Comparison of ENCODE assay signal across 8 mouse cellular contexts in genomic region chr10:128369218-128369543, GRCm38 (mm10). TPM values are rescaled to one million over a fixed set of nuclear protein-coding genes. Genes with fewer than 3 reads are reported as not detected.
DNase-seq lines count a peak whose midpoint lies in the region; ATAC-seq and TF ChIP-seq lines count a peak whose summit lies in the region.

No protein-coding gene starts in this region.

- no peak for DNase-seq in lung, postnatal 4 days
- DNase-seq in B cell, adult 2 months = no peak
- no peak for DNase-seq in embryo, embryonic 11 days
- DNase-seq in adrenal gland, postnatal 14 days = no peak

- WGBS in lung, embryonic 15.5 days = 2% methylated on average over 9 of the region's 9 CpGs
- 3% methylated on average over 9 of the region's 9 CpGs for WGBS in embryonic facial prominence, embryonic 15.5 days
- WGBS in intestine, postnatal 0 days = 4% methylated on average over 9 of the region's 9 CpGs
- WGBS in neural tube, embryonic 14.5 days = 6% methylated on average over 9 of the region's 9 CpGs

- TF ChIP-seq CTCF in intestine, postnatal 0 days (IDR thresholded peaks at IDR 0.05; ENCODE audit: low read depth) = no peak

- H3K9ac ChIP-seq in lung, embryonic 15.5 days = peak overlapping the region; percentile 74
- H3K9ac ChIP-seq in embryonic facial prominence, embryonic 15.5 days = peak overlapping the region; percentile 58
- peak overlapping the region; percentile 63 for H3K9ac ChIP-seq in intestine, postnatal 0 days (ENCODE audit: low read depth, low read length)
- peak overlapping the region; percentile 74 for H3K9ac ChIP-seq in neural tube, embryonic 14.5 days (replicated peaks; ENCODE audit: low read depth, low read length)

- H3K4me2 ChIP-seq in lung, embryonic 15.5 days = peak overlapping the region; percentile 84
- peak overlapping the region; percentile 89 for H3K4me2 ChIP-seq in embryonic facial prominence, embryonic 15.5 days (replicated peaks)
- peak overlapping the region; percentile 88 for H3K4me2 ChIP-seq in intestine, postnatal 0 days (replicated peaks; ENCODE audit: low read depth)
- H3K4me2 ChIP-seq in neural tube, embryonic 14.5 days (ENCODE audit: low read depth, low read length) = peak overlapping the region; percentile 86

- no peak for ATAC-seq in lung, embryonic 15.5 days (ENCODE audit: borderline replicate concordance, extremely low read depth, low FRiP score, low TSS enrichment)
- ATAC-seq in embryonic facial prominence, embryonic 15.5 days (ENCODE audit: insufficient number of reproducible peaks, low FRiP score, low TSS enrichment, low read depth) = no peak
- no peak for ATAC-seq in intestine, postnatal 0 days
- no peak for ATAC-seq in neural tube, embryonic 14.5 days (ENCODE audit: low read depth)

- H3K27me3 ChIP-seq in lung, embryonic 15.5 days = no peaks in the 10 kb centered on the region
- H3K27me3 ChIP-seq in embryonic facial prominence, embryonic 15.5 days = no peaks in the 10 kb centered on the region
- H3K27me3 ChIP-seq in intestine, postnatal 0 days (replicated peaks; ENCODE audit: control insufficient read depth, insufficient read depth, low read length) = no peaks in the 10 kb centered on the region
- no peaks in the 10 kb centered on the region for H3K27me3 ChIP-seq in neural tube, embryonic 14.5 days (ENCODE audit: control insufficient read depth, insufficient read depth, low read length)

- H3K4me3 ChIP-seq in lung, embryonic 15.5 days = peak overlapping the region; percentile 70
- H3K4me3 ChIP-seq in embryonic facial prominence, embryonic 15.5 days (replicated peaks) = peak overlapping the region; percentile 81
- H3K4me3 ChIP-seq in intestine, postnatal 0 days (ENCODE audit: low read depth, low read length) = peak overlapping the region; percentile 67
- H3K4me3 ChIP-seq in neural tube, embryonic 14.5 days (ENCODE audit: low read depth, low read length) = peak overlapping the region; percentile 59

- H3K9me3 ChIP-seq in lung, embryonic 15.5 days = no peaks in the 10 kb centered on the region
- no peaks in the 10 kb centered on the region for H3K9me3 ChIP-seq in embryonic facial prominence, embryonic 15.5 days (replicated peaks)
- H3K9me3 ChIP-seq in intestine, postnatal 0 days (ENCODE audit: control insufficient read depth) = no peaks in the 10 kb centered on the region
- no peaks in the 10 kb centered on the region for H3K9me3 ChIP-seq in neural tube, embryonic 14.5 days (ENCODE audit: control insufficient read depth, low read length)

- H3K36me3 ChIP-seq in lung, embryonic 15.5 days = 0 out of 2 replicates have a peak, but pooled peaks cover 7% of the 10 kb centered on the region
- H3K36me3 ChIP-seq in embryonic facial prominence, embryonic 15.5 days = peaks cover 14% of the 10 kb centered on the region
- H3K36me3 ChIP-seq in intestine, postnatal 0 days (ENCODE audit: control insufficient read depth, insufficient read depth) = no peaks in the 10 kb centered on the region; the same call in 1 of the 2 replicates
- H3K36me3 ChIP-seq in neural tube, embryonic 14.5 days (ENCODE audit: control insufficient read depth, insufficient read depth, low read length) = 0 out of 2 replicates have a peak, but pooled peaks cover 8% of the 10 kb centered on the region

- peaks cover 14% of the 10 kb centered on the region for H3K4me1 ChIP-seq in lung, embryonic 15.5 days
- peaks cover 16% of the 10 kb centered on the region for H3K4me1 ChIP-seq in embryonic facial prominence, embryonic 15.5 days
- H3K4me1 ChIP-seq in intestine, postnatal 0 days (replicated peaks; ENCODE audit: control insufficient read depth, insufficient read depth, low read length) = peaks cover 9% of the 10 kb centered on the region; the same call in 1 of the 2 replicates
- peaks cover 12% of the 10 kb centered on the region; the same call in 1 of the 2 replicates for H3K4me1 ChIP-seq in neural tube, embryonic 14.5 days (ENCODE audit: control insufficient read depth, insufficient read depth, low read length)

- H3K27ac ChIP-seq in lung, embryonic 15.5 days = peak overlapping the region; percentile 97
- H3K27ac ChIP-seq in embryonic facial prominence, embryonic 15.5 days (replicated peaks) = peak overlapping the region; percentile 98
- H3K27ac ChIP-seq in intestine, postnatal 0 days (ENCODE audit: low read depth, low read length) = peak overlapping the region; percentile 92
- H3K27ac ChIP-seq in neural tube, embryonic 14.5 days (ENCODE audit: low read depth, low read length) = peak overlapping the region; percentile 97

RNA-seq across cellular contexts. Expression of gene Coq10a, which starts 0.4 kb away (rescaled TPM):
- polyA plus RNA-seq in lung, embryonic 15.5 days (2015; fragmentation: Nextera tagmentation; extraction: Ambion mirVana) = 12.5 and 12.6 TPM in 2 replicates
- polyA plus RNA-seq in embryonic facial prominence, embryonic 15.5 days (2015; fragmentation: Nextera tagmentation; extraction: Ambion mirVana) = 19.4 and 20.4 TPM in 2 replicates
- polyA plus RNA-seq in intestine, postnatal 0 days (2015; fragmentation: Nextera tagmentation; extraction: Ambion mirVana) = 21.1 and 22.3 TPM in 2 replicates
- polyA plus RNA-seq in neural tube, embryonic 14.5 days (2014; fragmentation: Nextera tagmentation; extraction: Ambion mirVana) = 51.3 and 52.7 TPM in 2 replicates
- 103 and 111 TPM in 2 replicates for total RNA-seq in adrenal gland, postnatal 14 days (2021)

RNA-seq across cellular contexts. Expression of gene Ankrd52, which starts 7.7 kb away (rescaled TPM):
- polyA plus RNA-seq in lung, embryonic 15.5 days (2015; fragmentation: Nextera tagmentation; extraction: Ambion mirVana) = 13.0 and 14.9 TPM in 2 replicates
- polyA plus RNA-seq in embryonic facial prominence, embryonic 15.5 days (2015; fragmentation: Nextera tagmentation; extraction: Ambion mirVana) = 11.0 and 12.1 TPM in 2 replicates
- 4.0 and 4.9 TPM in 2 replicates for polyA plus RNA-seq in intestine, postnatal 0 days (2015; fragmentation: Nextera tagmentation; extraction: Ambion mirVana)
- polyA plus RNA-seq in neural tube, embryonic 14.5 days (2014; fragmentation: Nextera tagmentation; extraction: Ambion mirVana) = 11.6 and 14.0 TPM in 2 replicates
- total RNA-seq in adrenal gland, postnatal 14 days (2021) = 66.7 and 66.9 TPM in 2 replicates

RNA-seq across cellular contexts. Expression of gene Cs, which starts 31.6 kb away (rescaled TPM):
- 183 and 185 TPM in 2 replicates for polyA plus RNA-seq in lung, embryonic 15.5 days (2015; fragmentation: Nextera tagmentation; extraction: Ambion mirVana)
- polyA plus RNA-seq in embryonic facial prominence, embryonic 15.5 days (2015; fragmentation: Nextera tagmentation; extraction: Ambion mirVana) = 164 and 180 TPM in 2 replicates
- polyA plus RNA-seq in intestine, postnatal 0 days (2015; fragmentation: Nextera tagmentation; extraction: Ambion mirVana) = 248 and 266 TPM in 2 replicates
- 281 and 297 TPM in 2 replicates for polyA plus RNA-seq in neural tube, embryonic 14.5 days (2014; fragmentation: Nextera tagmentation; extraction: Ambion mirVana)
- 918 and 1,019 TPM in 2 replicates for total RNA-seq in adrenal gland, postnatal 14 days (2021)

RNA-seq across cellular contexts. Expression of gene Slc39a5, which starts 31.8 kb away (rescaled TPM):
- polyA plus RNA-seq in lung, embryonic 15.5 days (2015; fragmentation: Nextera tagmentation; extraction: Ambion mirVana) = 0.31 and 0.99 TPM in 2 replicates
- 0.13 TPM in 1 of 2 replicates, not detected in the other for polyA plus RNA-seq in embryonic facial prominence, embryonic 15.5 days (2015; fragmentation: Nextera tagmentation; extraction: Ambion mirVana)
- polyA plus RNA-seq in intestine, postnatal 0 days (2015; fragmentation: Nextera tagmentation; extraction: Ambion mirVana) = 109 and 114 TPM in 2 replicates
- polyA plus RNA-seq in neural tube, embryonic 14.5 days (2014; fragmentation: Nextera tagmentation; extraction: Ambion mirVana) = 0.44 TPM in 1 of 2 replicates, not detected in the other
- 0.78 TPM in 1 of 2 replicates, not detected in the other for total RNA-seq in adrenal gland, postnatal 14 days (2021)

RNA-seq across cellular contexts. Expression of gene Nabp2, which starts 42.1 kb away (rescaled TPM):
- polyA plus RNA-seq in lung, embryonic 15.5 days (2015; fragmentation: Nextera tagmentation; extraction: Ambion mirVana) = 72.1 and 75.7 TPM in 2 replicates
- polyA plus RNA-seq in embryonic facial prominence, embryonic 15.5 days (2015; fragmentation: Nextera tagmentation; extraction: Ambion mirVana) = 66.2 and 75.7 TPM in 2 replicates
- polyA plus RNA-seq in intestine, postnatal 0 days (2015; fragmentation: Nextera tagmentation; extraction: Ambion mirVana) = 79.2 and 82.5 TPM in 2 replicates
- polyA plus RNA-seq in neural tube, embryonic 14.5 days (2014; fragmentation: Nextera tagmentation; extraction: Ambion mirVana) = 131 and 140 TPM in 2 replicates
- total RNA-seq in adrenal gland, postnatal 14 days (2021) = 59.8 and 65.2 TPM in 2 replicates
